Mouse (Mus musculus) adipose tissue, adult 10 weeks (tissue): ENCODE data around the gene Gm15130. TPM values are rescaled to one million over a fixed set of nuclear protein-coding genes. Genes with fewer than 3 reads are reported as not detected.

Experiments used
- polyA plus RNA-seq: library from polyadenylated mRNA; stranded (reverse); fragments of 350-450 nt; fragmentation: Illumina TruSeq; extraction: RNeasy Lipid Tissue Mini Kit (QIAGEN cat#74804); gene quantifications from one replicate; pipeline ENCODE4 v1.2.3, GENCODE M21; 2014; ENCODE audit warnings: low read depth, low replicate concordance

The Gm15130 gene
- polyA plus RNA-seq: not detected

GRCm38 (mm10) chr2:111152836-111153235 is at the start of gene Gm15130:
TSS of gene Gm15130 (minus strand) at chr2:111152936.

GRCm38 (mm10) chr2:111105882-111106281 is 46.9 kb downstream of the Gm15130 start, which contains the start of gene Gm13941:
TSS of gene Gm13941 (minus strand) at chr2:111105982.

Other genes starting within 250 kb of the Gm15130 start
- 3.3 TPM for gene Ano3, start 202.0 kb downstream of the Gm15130 start, polyA plus RNA-seq
- 1.8 TPM for gene Gm13941, start 47.0 kb downstream of the Gm15130 start, polyA plus RNA-seq
- gene 4930430A15Rik, start 76.7 kb upstream of the Gm15130 start, polyA plus RNA-seq: 1.2 TPM
- gene Olfr1275, start 82.3 kb upstream of the Gm15130 start, polyA plus RNA-seq: not detected
- gene Olfr1276, start 101.6 kb upstream of the Gm15130 start, polyA plus RNA-seq: not detected
- gene Olfr1277, start 121.2 kb upstream of the Gm15130 start, polyA plus RNA-seq: not detected
- gene Olfr1278, start 137.2 kb upstream of the Gm15130 start, polyA plus RNA-seq: not detected
- not detected for gene Olfr1279, start 147.7 kb upstream of the Gm15130 start, polyA plus RNA-seq
- not detected for gene Olfr1280, start 161.1 kb upstream of the Gm15130 start, polyA plus RNA-seq
- not detected for gene Olfr1281, start 173.6 kb upstream of the Gm15130 start, polyA plus RNA-seq
- gene Olfr1282, start 183.1 kb upstream of the Gm15130 start, polyA plus RNA-seq: not detected
- gene Olfr1283, start 213.9 kb upstream of the Gm15130 start, polyA plus RNA-seq: not detected
- not detected for gene Olfr1284, start 222.6 kb upstream of the Gm15130 start, polyA plus RNA-seq